Mouse (Mus musculus) gonadal fat pad, adult 2 months (tissue): Measurements from ENCODE around the gene Ip6k1. TPM values are rescaled to one million over a fixed set of nuclear protein-coding genes. Genes with fewer than 3 reads are reported as not detected.

Experiments used
- DNase-seq: peaks from one replicate; pipeline ENCODE4 v3.0.0-alpha.2; 2012; ENCODE audit warnings: low read depth
- polyA plus RNA-seq: library from polyadenylated mRNA; depleted of rRNA; stranded (reverse); fragments of >200 nt; gene quantifications from 2 replicates; pipeline ENCODE4 v1.2.3, GENCODE M21; 2012

Ip6k1 gene
- polyA plus RNA-seq, 1 experiment = 94.3 TPM

DNA sequence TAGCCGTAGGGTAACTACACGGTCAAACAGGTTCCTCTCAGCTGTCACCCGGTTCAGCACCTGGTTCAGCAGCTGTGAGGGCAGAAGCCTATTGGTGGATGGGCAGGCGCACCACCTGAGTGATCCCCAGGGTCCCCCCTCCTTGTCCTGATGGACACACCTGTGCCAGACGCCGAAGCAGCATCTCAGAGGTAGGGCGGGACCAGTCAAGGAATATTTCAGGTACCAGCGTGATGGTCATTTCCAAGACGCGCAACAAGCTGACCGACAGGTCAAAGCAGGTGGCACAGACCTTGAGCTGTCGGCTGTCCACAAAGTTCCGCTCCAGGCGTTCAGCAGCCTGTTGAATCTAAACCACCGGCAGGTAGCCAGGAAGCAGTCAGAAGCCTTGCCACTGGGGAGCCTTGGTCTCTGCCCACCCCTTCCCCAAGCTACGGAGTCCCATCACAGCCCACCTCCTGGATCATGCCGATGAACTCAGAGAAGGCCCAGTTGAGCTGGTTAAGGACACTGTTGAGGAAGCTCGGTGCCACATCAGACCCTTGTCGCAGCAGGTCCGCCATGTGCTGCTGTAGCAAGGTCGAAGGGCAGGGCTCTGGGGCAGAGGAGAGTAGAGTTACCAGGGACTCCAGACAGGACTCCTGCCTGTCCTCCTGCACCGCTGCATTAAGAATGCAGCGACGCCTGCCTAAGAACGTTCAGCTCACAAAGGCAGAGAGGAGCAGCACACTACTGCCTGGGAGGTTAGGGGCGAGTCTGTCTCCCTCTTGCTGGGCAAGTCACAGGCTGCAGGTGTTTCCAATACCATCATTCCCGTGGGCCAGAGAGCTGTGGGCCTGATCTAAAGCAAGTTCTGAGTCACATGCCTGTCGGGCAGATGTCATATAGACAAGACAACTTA, 54.3 kb downstream of the Ip6k1 start:
- no peak for DNase-seq

DNA sequence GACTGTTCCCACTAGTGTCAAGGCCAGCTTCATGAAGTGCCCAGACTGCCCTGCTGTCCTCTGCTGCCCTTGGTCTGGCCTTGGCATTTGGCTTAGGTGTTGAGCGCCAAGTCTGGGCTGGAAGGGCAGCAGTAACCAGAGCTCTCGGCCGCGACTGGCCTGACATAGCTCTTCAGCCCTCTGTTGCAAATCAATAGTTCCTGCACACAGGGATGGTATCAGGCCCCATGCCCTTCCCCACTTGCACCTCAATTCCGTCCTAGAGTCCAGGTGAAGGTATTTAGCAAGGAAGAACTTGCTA, 54.9 kb downstream of the Ip6k1 start:
- DNase-seq = no peak

DNA sequence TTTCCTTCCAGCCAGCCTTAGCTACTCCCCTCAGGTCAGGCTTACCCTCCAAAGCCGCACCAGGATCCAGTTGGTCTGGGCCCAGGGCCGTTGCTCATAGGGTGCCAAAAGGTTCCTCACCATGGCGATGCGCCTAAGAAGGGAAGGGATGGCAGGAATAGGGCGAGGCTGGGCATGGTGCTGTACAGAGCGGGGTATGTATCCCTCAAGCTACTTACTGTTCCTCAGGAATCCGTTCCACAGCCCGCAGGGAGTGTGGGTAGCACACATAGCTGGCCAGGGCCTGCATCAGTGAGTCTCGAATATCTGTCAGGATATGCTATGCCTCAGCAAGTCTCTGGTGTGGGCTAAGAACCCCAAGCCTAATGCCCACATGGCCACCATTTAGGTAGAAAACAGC, 56.0 kb downstream of the Ip6k1 start:
- no peak for DNase-seq

DNA sequence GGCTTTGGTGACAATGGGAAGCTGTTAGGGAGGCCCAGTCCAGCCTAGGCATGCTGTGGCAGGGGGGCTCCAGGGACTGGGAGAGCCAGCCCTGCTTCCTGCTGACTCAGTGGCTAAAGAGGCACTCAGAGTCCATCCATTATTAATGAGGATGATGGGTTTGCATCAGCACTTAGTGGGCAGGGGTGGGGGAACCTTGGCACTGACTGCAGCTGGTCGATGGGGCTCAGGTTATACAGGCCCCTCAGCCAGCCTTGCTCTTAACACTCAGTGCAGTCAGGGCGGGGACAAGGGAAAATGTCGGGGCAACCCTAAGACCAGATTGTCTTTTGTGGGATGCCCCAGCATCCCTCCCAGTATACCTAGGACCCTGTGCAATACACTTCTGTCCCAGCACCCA, 59.8 kb downstream of the Ip6k1 start:
- DNase-seq = no peak

DNA sequence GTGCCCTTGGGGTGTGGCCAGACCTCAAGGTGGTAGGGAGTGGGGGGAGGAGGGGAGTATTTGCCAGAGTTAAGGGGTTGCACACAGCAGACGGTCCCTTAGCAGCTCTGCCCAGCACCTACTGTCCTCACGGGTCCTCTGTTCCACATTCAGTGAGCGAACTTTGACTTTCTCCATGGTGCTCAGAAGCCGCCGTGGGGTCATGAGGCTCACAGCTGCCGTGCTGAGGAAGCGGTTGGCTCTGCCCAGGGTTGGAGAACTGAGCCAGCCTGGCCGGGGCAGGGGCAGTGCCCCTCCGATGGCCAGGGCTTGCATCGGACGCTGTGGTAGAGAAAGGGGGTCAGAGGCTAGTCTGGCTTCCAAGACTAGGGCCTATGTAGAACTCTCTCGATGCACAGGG, 61.1 kb downstream of the Ip6k1 start:
- DNase-seq = no peak

DNA sequence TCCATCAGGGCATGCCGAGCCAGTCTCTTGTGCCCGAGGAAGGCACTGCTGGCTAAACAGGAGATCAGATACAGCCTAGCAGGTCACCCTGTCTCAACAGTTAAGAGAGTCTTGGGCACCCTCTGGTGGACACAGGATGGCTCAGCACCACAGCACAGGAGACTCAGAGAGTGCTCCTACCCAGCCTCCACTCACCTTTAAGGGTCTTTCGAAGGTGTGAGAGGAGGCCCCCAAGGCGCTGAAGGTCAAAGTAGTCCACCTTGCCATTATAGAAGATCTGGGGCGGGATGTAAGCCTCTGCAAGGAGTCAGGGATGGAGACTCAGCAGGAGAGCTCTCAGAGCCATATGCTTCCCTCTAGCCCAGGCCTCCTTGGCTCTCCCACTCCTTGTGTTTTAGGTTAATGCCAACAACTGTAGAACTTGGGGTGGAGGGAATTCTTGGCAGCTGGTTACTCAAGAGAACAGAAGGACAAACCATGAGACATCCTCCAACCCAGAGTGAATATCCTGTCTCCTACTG, 63.2 kb downstream of the Ip6k1 start:
- no peak for DNase-seq

DNA sequence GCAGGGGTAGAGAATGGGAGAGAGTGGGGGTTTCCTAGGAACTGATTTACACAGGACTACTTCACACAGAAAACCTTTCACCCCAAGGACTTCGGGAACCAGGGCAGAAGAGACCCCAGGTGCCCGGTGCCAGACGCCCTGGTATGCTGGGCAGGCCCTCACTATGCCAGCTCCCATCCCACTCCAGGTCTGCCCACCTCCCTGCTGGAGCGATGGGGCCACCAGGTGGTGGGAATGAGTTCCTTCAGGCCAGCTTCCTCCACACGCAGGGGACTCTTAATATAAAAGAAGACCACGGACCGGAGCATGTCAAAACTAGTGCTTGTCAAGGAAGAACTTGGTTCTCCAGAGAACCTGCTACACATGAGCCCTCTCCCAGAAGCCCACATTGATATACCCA, 64.9 kb downstream of the Ip6k1 start:
- no peak for DNase-seq

DNA sequence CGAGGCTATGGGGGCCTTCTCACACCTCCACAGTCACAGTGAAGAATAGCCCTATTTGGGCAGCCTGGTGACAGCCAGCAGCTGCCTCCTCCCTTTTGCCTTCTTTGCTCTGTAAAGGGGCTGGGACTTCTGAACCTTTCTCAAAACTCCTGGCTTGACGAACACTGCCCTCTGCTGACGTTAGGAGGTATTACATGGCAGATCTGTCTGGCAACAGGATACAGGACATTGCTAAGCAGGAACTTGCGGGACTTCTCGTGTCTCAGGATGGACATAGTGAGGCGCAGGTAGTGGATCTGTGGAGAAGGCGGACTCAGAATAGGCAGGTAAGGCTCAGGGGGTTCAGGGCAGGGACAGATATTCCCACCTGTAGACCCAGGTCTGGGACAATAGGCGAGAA, 65.6 kb downstream of the Ip6k1 start:
- DNase-seq = no peak

DNA sequence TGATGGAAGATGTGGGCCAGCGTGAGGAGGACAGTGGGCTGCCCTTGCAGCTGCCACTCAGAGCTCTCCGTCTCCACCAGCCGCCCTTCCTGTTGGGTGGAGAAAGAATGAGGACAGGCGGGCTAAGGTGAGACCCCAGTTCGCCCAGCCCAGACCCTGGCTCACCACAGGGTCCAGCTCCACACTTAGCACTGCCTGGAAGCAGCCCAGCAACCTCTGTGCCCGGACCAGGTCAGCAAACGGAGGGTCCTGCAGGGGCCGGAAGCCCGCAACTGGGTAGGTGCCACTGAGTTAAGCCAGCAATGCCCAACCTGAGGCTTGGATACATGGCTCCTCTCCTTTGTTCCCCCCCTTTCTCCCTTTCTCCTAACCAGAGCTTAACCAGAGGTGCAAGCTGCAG, 66.7 kb downstream of the Ip6k1 start:
- no peak for DNase-seq

DNA sequence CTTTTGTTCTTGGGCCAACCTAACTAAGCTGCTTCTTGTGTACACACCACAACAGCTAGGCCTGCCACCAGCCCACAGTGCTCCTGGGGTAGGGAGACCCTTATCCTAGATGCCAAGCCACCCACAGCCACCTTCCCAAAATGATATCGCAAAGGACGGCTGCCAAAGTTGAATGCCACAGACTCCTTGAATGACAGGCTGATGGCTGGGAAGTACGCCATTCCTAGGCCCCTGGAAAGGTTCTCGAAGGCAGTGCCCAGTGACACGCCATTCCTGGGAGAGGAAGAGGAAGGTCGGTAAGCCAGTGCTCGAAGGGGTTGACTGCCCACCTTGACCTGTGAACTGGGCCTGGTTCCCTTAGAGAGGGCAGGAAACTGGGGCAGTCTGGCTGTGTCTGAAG, 67.2 kb downstream of the Ip6k1 start:
- no peak for DNase-seq

DNA sequence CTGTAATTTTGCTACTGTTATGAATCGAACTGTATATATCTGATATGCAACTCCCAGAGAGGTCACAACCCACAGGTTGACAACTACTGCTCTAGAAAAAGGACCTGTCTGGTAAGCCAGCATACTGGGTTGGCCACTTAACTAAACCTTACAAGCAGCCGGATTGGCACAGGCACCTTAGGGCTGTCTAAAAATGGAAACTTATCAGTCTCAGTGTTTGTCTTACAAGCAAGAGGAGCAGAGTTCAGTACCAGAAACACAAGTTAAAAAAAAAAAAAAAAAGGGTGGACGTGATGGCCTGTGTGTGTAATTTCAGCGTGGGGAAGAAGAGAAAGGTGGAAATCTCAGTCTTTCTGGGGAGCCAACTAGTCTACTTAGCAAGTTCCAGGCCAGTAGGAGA, 69.5 kb downstream of the Ip6k1 start:
- DNase-seq = no peak

DNA sequence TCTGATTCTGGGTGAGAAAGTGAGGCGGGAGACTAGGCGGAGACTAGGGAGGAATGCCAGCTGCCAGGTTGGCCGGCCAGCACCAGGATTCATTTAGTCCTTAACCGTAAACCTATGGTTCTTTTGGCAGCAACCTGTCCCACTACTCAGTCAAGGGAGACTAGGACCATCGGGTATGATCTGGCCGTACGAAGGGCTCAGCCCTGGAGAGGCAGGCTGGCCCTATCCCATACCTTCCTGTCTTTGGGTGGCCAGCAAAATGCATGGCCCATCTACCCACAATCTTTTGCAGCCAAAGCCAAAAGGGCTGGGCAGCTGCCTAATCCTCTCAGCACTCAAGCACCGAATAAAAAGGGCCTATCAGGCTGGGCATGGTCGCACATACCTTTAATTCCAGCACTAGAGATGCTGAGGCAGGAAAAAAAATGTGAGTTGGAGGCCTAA, 70.2 kb downstream of the Ip6k1 start:
- no peak for DNase-seq

DNA sequence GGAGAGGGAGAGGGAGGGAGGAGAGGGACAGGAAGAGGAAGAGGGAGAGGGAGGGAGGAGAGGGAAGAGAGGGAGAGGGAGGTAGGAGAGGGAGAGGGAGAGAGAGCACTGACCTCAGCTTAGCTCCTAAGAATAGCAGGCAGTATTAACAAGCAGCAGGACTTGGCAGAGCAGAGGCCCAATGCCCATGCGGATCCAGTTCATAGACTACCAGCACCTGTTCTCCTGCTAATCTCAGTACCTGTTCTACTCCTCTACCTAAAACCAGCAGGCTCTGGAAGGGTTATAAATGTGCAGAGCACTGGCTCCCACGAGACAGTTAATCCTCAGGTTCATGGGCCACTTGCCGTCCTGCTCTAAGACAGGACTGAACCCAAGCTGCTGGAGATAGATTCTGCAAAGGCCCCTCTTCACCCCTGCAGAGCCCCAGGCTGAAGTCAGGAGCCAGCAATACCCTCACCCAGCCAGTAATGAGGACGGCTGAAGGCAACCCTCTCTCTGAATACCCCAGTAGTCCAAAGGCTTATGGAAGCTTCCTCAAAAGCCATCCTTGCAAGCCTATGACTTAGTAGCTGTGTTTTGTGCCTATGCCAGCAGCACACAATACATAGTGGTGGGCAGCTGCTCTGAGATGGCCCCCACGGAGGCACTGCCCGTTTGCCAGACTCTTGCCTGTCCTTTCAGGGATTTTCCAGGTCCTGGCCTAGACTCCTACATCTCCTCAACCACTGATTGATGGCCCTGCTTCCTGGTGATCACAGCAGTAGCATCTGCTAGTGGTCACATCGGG, 71.0 kb downstream of the Ip6k1 start:
- DNase-seq = no peak

DNA sequence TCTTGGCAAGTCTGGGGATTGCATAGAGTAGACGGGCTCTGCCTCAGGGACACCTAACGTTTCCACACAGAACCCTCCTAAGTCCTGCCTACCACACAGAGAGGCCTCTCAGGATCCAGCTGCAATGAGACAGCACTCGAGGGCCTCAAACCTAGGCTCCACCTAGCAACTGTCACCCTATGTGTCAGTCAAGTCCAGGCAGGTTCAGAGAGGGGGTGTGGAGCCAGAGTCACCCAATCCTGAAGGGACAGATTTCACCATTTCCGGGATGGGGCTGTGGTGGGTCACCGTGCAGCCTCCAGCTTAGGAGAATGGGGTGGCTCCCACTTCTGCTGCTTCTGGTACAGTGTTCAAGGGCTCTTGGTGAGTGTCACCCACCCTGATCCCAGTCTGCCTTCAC, 77.9 kb downstream of the Ip6k1 start, which contains the start of gene Mst1:
TSS of gene Mst1 (plus strand) at position 269 of the 400 bp plus-strand sequence.
- peak; percentile 75 for DNase-seq

DNA sequence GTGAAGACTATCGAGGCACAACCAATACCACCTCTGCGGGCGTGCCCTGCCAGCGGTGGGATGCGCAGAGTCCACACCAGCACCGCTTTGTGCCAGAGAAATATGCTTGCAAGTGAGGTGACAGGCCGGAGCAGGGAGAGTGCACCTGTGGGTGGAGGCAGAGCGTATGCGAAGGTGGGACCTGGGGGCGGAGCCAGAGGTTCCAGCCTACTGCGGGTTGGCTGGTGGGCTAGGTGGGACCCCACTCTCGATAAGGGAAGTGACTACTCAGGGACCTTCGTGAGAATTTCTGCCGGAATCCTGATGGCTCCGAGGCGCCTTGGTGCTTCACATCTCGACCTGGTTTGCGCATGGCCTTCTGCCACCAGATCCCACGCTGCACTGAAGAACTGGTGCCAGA, 80.2 kb downstream of the Ip6k1 start:
- no peak for DNase-seq

DNA sequence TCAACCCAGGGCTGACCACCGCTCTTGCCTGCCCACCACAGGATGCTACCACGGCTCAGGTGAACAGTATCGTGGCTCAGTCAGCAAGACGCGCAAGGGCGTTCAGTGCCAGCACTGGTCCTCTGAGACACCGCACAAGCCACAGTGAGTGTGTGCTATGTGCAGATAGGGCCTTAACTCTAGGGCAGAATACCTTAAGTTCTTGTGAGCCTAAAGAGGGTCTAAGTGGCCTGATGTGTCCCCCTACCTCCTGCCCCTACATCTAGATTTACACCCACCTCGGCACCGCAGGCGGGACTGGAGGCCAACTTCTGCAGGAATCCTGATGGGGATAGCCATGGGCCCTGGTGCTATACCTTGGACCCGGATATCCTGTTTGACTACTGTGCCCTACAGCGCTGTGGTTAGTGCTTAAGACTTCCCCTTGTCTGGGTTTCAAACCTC, 80.7 kb downstream of the Ip6k1 start, which contains the start of gene Rnf123:
TSS of gene Rnf123 (minus strand) at position 359 of the 444 bp plus-strand sequence.
- no peak for DNase-seq

DNA sequence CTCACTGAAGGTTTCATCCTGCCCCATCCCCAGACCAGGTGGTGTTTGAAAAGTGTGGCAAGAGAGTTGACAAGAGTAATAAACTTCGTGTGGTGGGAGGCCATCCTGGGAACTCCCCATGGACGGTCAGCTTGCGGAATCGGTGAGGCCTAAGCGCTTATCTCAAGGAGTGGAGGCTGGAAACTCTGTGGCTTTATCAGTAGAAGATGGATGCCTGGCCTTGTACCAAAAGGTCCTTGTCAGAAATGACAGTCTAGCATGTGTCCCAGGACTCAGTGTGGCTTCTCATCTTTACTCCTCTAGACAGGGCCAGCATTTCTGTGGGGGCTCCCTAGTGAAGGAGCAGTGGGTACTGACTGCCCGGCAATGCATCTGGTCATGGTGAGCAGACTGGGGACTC, 81.3 kb downstream of the Ip6k1 start:
- DNase-seq = no peak

DNA sequence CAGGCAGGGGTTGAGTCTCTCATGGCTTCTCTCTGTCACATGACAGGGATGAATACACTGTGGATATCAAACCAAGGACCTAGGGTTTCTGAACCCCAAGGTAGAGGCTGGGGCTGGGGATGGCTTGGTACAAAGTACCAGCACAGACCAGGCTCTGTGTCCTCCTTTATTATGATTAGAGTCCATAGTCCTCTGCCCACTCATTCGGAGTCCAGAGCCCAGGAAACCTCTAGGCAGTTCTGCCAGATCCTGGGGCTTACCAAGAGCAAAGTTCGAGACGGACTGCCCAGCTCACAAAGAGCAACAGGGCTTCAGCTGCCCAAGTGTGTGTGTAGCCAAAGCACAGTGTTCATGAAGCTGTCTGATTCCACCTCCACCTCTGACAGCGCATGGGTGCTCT, 83.0 kb downstream of the Ip6k1 start:
- no peak for DNase-seq

DNA sequence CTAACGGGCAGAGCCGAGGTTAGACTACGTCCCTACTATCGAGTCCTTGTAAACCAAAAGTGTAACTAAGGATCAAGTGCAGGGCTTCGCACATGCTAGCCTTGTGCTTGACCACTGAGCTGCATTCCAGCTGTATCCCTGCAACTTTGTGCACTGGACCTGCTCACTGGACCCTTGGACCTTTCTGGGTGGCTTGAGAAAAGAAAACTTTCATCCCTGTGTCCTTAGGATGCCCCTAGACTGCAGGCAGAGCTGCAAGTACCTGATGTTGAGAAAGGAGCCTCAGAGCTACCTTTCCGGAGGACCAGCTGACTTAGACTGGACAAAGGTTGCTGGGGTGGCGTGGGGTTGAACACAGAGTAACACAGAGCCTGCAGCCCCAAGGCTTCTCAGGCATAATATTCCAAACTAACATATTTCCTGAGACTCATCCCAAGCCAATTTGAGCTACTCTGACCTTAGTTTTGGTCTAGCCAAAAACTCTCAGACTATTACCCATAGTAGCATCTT, 88.4 kb downstream of the Ip6k1 start:
- no peak for DNase-seq

DNA sequence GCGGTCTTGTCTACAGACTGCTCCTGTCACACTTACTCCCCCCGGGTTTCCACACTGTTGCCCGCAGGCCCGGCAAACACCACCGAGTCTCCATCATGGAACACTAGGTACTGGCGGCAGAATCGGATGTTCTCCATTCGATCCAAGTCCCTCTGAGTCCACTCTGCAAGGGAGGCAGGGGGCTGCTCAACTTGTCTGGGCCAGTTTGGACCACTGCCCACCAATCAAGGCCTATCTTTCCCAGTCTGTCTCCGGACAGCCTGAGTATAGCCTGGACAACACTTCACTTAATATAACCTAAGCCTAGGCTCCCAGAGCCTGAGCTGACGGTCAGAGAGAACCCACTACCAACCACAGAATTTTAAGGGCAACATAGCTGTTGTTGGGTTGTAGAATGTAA, 91.3 kb downstream of the Ip6k1 start:
- no peak for DNase-seq

DNA sequence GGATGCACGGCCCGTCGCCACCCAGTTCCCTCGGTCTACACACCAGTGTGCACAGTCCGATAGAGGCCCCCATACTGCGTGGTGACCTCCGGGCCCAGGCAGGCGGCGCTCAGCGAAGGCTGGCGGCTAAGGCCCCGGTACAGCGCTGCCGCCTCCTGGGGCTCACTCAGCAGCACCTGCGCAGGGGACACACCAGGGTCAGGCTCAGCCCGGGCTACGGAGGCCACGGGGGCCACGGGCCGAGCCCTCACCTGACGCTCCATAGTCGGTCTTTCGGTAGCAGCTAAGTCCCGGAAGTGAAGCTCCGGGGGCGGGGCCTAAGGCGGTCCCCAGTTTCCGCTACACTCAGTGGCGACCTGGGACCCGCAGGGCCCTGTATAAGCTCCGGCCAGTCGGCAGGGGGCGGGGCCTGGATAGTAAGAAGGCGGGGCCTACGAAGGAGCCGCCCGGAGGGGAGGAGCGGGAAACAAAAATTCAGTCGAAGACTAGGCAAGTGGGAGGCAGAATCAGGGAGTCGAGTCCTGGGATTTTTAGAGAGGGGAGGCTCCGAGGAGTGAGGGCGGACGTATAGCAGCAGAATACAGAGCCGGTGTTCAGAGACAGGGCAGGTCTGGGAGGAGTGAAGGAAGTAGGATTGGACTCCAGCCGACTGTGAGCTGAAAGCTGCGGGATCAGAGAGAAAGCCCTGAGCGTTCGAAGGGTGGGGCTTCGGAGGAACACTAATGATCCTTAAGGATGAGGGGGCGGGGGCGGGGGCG, 92.1 kb downstream of the Ip6k1 start, which contains the start of gene Apeh:
TSS of gene Apeh (minus strand) at position 423 of the 758 bp plus-strand sequence.
- no peak for DNase-seq

DNA sequence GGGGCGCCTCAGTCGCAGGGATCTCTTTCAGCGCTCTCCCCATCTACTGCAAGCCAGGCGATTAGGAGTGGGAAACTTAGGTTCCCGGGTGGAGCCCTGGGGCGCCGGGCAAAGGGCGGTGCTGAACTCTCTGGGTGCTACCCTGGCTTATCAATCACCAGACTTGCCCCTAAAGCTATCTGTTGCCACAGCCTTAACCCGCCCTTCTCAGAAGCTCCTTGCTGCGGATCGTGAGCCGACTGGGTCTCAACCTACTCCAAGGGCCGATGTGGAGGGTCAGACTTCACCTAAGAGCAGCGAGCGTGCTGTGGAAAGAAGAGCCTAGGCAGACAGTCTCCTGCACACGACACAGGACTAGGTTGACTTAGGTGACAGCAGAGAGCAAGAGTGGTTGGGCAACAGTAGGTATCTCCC, 92.7 kb downstream of the Ip6k1 start:
- DNase-seq = no peak
